Mouse (Mus musculus): ENCODE measurements around the gene Mrpl11. TPM values are rescaled to one million over a fixed set of nuclear protein-coding genes. Genes with fewer than 3 reads are reported as not detected.
A peak's percentile ranks its signal among the peaks of the same experiment; 100 is the strongest.
"Not testable (repeated sequence)": the region's sequence is repeated elsewhere in the genome, so short reads cannot be mapped to it uniquely, and the experiment has no call there.

Gene Mrpl11
- total RNA-seq, 2 experiments from 2014 or later = 52.7 to 55.3 TPM

DNA sequence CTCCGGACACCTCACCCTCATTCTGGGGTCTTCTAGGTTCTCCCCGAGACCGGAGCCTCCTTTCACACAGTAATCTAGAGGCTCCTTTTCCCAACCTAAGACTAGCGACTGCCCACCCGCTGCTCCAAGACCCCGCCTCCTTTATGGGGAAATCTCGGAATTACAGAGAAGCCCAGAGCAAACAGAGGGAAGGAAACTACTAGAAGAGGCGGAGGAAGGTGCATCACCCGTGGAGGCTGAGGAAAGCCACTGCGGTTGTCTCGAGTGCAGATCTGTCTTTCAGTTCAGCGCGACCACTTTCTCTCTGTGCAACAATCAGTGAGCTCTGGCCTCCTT is 18.7 kb upstream of the Mrpl11 start:
- intact Hi-C loops (cut with DNase I) = no loop called here
- no peak for DNase-seq (ENCODE audit: extremely low spot score in 1 of 2, low spot score in 2 of 2)
- Histone ChIP-seq H3K27ac (peak overlapping the region; percentile 44), H3K4me3 (peak overlapping the region; percentile 78)
- TF ChIP-seq CTCF (IDR thresholded peaks at IDR 0.05) = no peak

DNA sequence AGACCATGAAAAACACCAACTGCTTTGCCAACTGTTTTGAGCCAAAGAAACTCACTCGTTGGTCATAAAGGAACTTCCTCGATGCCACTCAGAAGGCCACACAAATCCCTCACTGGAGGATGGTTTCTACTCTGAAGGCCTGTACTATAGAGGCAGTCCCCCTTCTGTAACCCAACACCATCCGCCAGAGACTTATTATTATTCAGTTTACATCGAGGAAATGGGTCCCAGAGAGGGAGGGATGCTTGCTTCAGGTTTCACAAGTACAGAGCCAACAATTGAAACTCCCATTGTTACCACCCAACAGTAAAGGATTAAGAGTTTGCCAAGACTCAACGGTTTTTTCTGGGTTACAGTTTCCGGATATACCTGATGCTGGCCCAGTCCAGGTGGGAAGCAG is 16.4 kb upstream of the Mrpl11 start:
- intact Hi-C loops (cut with DNase I) = no loop called here
- DNase-seq (ENCODE audit: extremely low spot score in 1 of 2, low spot score in 2 of 2) = no peak
- no peak for TF ChIP-seq CTCF (IDR thresholded peaks at IDR 0.05)
- Histone ChIP-seq H3K27ac (no peak overlapping the region), H3K4me3 (no peak overlapping the region)

- intact Hi-C loops (cut with DNase I); DNase-seq (ENCODE audit: extremely low spot score in 1 of 2, low spot score in 2 of 2); H3K27ac ChIP-seq; H3K4me3 ChIP-seq: not testable (repeated sequence)
Observed at GRCm38 (mm10) chr19:4948641-4949040, 13.3 kb upstream of the Mrpl11 start.

DNA sequence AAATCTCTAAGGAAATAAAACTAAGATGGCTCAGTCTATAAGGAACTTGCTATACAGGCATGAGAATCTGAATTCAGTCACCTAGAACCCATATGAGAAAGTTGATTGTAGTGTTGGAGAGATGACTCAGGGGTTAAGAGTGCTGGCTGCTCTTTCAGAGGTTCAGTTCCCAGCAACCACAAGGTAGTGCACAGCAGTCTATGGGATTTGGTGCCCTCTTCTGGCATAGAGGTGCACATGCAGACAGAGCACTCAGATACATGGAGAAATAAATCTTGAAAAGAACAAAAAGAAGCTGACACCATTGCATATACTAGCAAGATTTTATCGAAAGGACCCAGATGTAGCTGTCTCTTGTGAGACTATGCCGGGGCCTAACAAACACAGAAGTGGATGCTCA is 6.3 kb downstream of the Mrpl11 start:
- TF ChIP-seq CTCF (IDR thresholded peaks at IDR 0.05) = peak; percentile 39
- H3K4me3 ChIP-seq = no peak overlapping the region
- H3K27ac ChIP-seq = no peak overlapping the region
- no peak for DNase-seq (ENCODE audit: extremely low spot score in 1 of 2, low spot score in 2 of 2)
- intact Hi-C loops (cut with DNase I) = loop anchor here (10.0 kb wide), 1 partner anchor 213 kb away; the partner anchor contains the start of gene Rbm4b

DNA sequence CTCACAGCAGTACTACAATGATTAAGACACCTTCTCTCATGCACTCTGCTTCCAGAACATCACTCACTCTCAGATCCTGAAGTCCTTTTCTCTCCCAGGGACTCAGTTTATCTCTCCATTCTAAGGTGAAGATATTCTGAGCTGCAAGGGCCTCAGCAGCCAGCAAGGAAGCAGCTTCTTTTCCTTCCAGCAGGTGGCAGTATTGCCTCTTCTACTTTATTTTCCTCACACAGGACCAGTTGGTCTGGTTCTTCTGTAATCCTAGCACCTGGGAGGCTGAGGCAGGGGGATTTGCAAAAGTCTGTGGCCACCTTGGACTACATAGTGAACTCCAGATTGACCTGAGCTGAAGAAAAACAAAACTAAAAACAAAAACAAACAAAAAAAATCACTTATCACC is 19.8 kb downstream of the Mrpl11 start:
- H3K27ac ChIP-seq = no peak overlapping the region
- peak; percentile 87 for TF ChIP-seq CTCF (IDR thresholded peaks at IDR 0.05)
- no peak overlapping the region for H3K4me3 ChIP-seq
- peak in 1 of 2 experiments; percentile 67 for DNase-seq (ENCODE audit: extremely low spot score in 1 of 2, low spot score in 2 of 2)
- intact Hi-C loops (cut with DNase I) = loop anchor here (1.0 to 5.0 kb wide), 2 partner anchors 21 to 36 kb away; no protein-coding TSS in a partner anchor

DNA sequence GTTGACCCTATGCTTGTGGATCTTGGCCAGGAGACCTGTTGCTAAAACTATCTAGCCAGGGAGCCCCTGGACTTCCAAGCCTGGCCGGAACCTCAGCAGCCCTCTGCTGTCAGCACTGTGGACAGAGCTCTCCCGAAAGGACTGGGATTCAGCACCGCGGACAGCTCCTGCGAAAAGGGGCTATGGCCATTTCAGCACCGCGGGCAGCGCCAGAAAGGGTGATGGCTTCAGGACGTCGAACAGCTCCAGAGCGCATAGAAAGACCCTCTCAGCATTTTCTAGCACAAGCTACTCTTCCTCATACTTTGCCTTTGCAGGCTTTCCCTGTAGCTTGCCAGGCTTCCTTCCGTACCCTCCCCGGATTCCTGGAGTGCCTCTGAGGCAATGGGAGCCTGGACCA is 27.1 kb downstream of the Mrpl11 start:
- no peak for TF ChIP-seq CTCF (IDR thresholded peaks at IDR 0.05)
- intact Hi-C loops (cut with DNase I) = loop anchor here (1.0 kb wide), 1 partner anchor 12 kb away; no protein-coding TSS in a partner anchor
- Histone ChIP-seq H3K4me3 (peak overlapping the region; percentile 76), H3K27ac (peak overlapping the region; percentile 86)
- peak; percentile 60 to 70 for DNase-seq (ENCODE audit: extremely low spot score in 1 of 2, low spot score in 2 of 2)

GRCm38 (mm10) chr19:4989434-4990255 is 27.7 kb downstream of the Mrpl11 start:
- intact Hi-C loops (cut with DNase I) = loop anchor here (1.0 kb wide), 1 partner anchor 12 kb away; no protein-coding TSS in a partner anchor
- peak; percentile 83 to 91 for DNase-seq (ENCODE audit: extremely low spot score in 1 of 2, low spot score in 2 of 2)
- H3K27ac ChIP-seq = peak overlapping the region; percentile 86
- no peak for TF ChIP-seq CTCF (IDR thresholded peaks at IDR 0.05)
- peak overlapping the region; percentile 76 for H3K4me3 ChIP-seq

DNA sequence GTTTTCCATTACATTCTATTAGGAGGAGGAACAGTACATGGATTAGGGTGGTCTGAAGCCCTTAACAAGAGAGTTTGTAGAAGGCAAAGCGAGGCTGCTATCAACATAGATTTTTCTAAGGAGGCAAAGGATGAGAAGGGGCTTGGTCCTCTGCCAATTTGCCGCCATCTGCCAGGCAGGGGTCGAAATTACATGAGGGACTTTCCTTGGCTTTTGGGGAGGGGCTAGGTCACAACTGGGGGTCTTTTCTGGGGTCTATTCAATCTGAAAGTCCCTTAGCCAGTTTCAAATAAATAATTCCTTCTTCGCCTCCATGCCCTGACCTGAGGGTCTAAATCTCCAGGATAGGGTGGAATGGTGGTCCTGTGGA is 28.3 kb downstream of the Mrpl11 start, which contains the start of gene Npas4:
TSS of gene Npas4 (minus strand) at position 61 of the 370 bp plus-strand sequence.
- H3K4me3 ChIP-seq = peak within 1 kb of the TSS; percentile 76
- no peak for TF ChIP-seq CTCF (IDR thresholded peaks at IDR 0.05)
- DNase-seq (ENCODE audit: extremely low spot score in 1 of 2, low spot score in 2 of 2) = no peak
- intact Hi-C loops (cut with DNase I) = no loop called here
- H3K27ac ChIP-seq = peak within 1 kb of the TSS; percentile 86

GRCm38 (mm10) chr19:4990716-4991115 is 28.8 kb downstream of the Mrpl11 start:
- peak; percentile 55 to 65 for DNase-seq (ENCODE audit: extremely low spot score in 1 of 2, low spot score in 2 of 2)
- TF ChIP-seq CTCF (IDR thresholded peaks at IDR 0.05) = no peak
- intact Hi-C loops (cut with DNase I) = no loop called here
- H3K4me3 ChIP-seq = peak overlapping the region; percentile 24; the same call in 1 of the 2 replicates
- H3K27ac ChIP-seq = peak overlapping the region; percentile 82

- no peak for TF ChIP-seq CTCF (IDR thresholded peaks at IDR 0.05)
- Histone ChIP-seq H3K4me3 (no peak overlapping the region), H3K27ac (peak overlapping the region; percentile 90)
- intact Hi-C loops (cut with DNase I) = no loop called here
- no peak for DNase-seq (ENCODE audit: extremely low spot score in 1 of 2, low spot score in 2 of 2)
Observed at GRCm38 (mm10) chr19:4992371-4992770, 30.4 kb downstream of the Mrpl11 start.

DNA sequence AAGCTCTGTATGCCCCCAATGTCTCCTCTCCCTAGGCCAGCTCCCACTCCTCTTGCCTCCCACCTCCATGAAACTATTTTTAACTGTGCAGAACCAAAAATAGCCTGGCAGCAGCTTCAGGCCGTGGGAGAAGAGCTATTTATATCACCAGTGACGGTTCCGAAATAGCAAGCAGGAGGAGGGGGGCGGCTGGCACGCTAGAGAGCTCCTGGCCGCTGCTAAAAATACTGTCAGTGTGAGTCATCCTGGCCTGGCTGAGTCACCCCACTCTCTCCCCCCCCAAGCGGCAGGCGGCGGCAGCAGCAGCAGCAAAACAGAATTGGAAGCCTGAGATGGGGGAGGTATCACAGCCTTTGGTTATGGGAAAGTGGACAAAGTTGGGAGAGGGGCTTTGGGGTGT is 31.0 kb downstream of the Mrpl11 start:
- intact Hi-C loops (cut with DNase I) = no loop called here

GRCm38 (mm10) chr19:4994043-4994442 is 32.1 kb downstream of the Mrpl11 start:
- intact Hi-C loops (cut with DNase I) = no loop called here
- H3K4me3 ChIP-seq = no peak overlapping the region
- no peak for TF ChIP-seq CTCF (IDR thresholded peaks at IDR 0.05)
- peak; percentile 80 to 86 for DNase-seq (ENCODE audit: extremely low spot score in 1 of 2, low spot score in 2 of 2)
- peak overlapping the region; percentile 92 for H3K27ac ChIP-seq

More for the DNA sequence above, 31.0 kb downstream of the Mrpl11 start:
- TF ChIP-seq CTCF (IDR thresholded peaks at IDR 0.05) = no peak
- peak; percentile 87 for DNase-seq (ENCODE audit: extremely low spot score in 1 of 2, low spot score in 2 of 2)
- H3K27ac ChIP-seq = peak overlapping the region; percentile 90
- no peak overlapping the region for H3K4me3 ChIP-seq
